Mouse (Mus musculus) kidney, embryonic 15.5 days (tissue): Measurements from ENCODE around the gene Slc27a1. TPM values are rescaled to one million over a fixed set of nuclear protein-coding genes. Genes with fewer than 3 reads are reported as not detected.
A peak's percentile ranks its signal among the peaks of the same experiment; 100 is the strongest.

Experiments
- ATAC-seq: fragments of 200-750 bp; cut with Nextera tagmentation; replicated peaks from 2 replicates; pipeline ENCODE4 v1.8.0; 2017; ENCODE audit warnings: moderate TSS enrichment; ENCODE audit not compliant: low FRiP score
- H3K27ac ChIP-seq: fragments of 300-500 bp; sonication (generic); 2 replicates; pipeline ENCODE4 v1.5.1; 2015; ENCODE audit warnings: mild to moderate bottlenecking, inconsistent platforms
- H3K27me3 ChIP-seq: fragments of 300-500 bp; sonication (generic); 2 replicates; pipeline ENCODE4 v1.6.1; 2015; ENCODE audit warnings: inconsistent platforms
- H3K36me3 ChIP-seq: fragments of 300-500 bp; sonication (generic); 2 replicates; pipeline ENCODE4 v1.6.1; 2015; ENCODE audit warnings: inconsistent platforms
- H3K4me1 ChIP-seq: fragments of 300-500 bp; sonication (generic); 2 replicates; pipeline ENCODE4 v1.6.1; 2015; ENCODE audit warnings: inconsistent platforms
- H3K4me2 ChIP-seq: fragments of 300-500 bp; sonication (generic); 2 replicates; pipeline ENCODE4 v1.6.1; 2015; ENCODE audit warnings: moderate library complexity, mild to moderate bottlenecking, inconsistent platforms
- H3K4me3 ChIP-seq: fragments of 300-500 bp; sonication (generic); replicated peaks from 2 replicates; pipeline ENCODE4 v1.5.1; 2015; ENCODE audit warnings: mild to moderate bottlenecking, inconsistent platforms
- H3K9ac ChIP-seq: fragments of 300-500 bp; sonication (generic); 2 replicates; pipeline ENCODE4 v1.6.1; 2015; ENCODE audit warnings: mild to moderate bottlenecking, inconsistent platforms
- H3K9me3 ChIP-seq: fragments of 300-500 bp; sonication (generic); replicated peaks from 2 replicates; pipeline ENCODE4 v1.6.1; 2016; ENCODE audit warnings: inconsistent platforms
- WGBS: fragments of 180-500 bp; shearing (Covaris S2); methylation state at CpG from one replicate; pipeline ENCODE4 v1.1.7; 2015; ENCODE audit warnings: mixed read lengths; 5-methylcytosine and 5-hydroxymethylcytosine counted together
- polyA plus RNA-seq: library from polyadenylated mRNA; unstranded; fragments of >200 nt; fragmentation: Nextera tagmentation; extraction: Ambion mirVana; gene quantifications from 2 replicates; pipeline ENCODE4 v1.2.1, GENCODE M21; 2015

Gene Slc27a1
- polyA plus RNA-seq, 1 experiment from 2014 or later: 45.3 TPM

GRCm38 (mm10) chr8:71592374-71593170 is 23.9 kb downstream of the Slc27a1 start:
- WGBS: 4% methylated on average over 60 of the region's 60 CpGs
- Histone ChIP-seq H3K9ac (peak overlapping the region; percentile 88), H3K36me3 (peaks cover 9% of the 10 kb centered on the region; the same call in 1 of the 2 replicates), H3K4me2 (peak overlapping the region; percentile 93), H3K4me3 (peak overlapping the region; percentile 76), H3K4me1 (peaks cover 44% of the 10 kb centered on the region), H3K27me3 (no peaks in the 10 kb centered on the region), H3K9me3 (no peaks in the 10 kb centered on the region), H3K27ac (peak overlapping the region; percentile 99)
- peak; percentile 76 for ATAC-seq

GRCm38 (mm10) chr8:71593556-71594323 is 25.1 kb downstream of the Slc27a1 start:
- no peak overlapping the region for H3K4me3 ChIP-seq
- no peak overlapping the region for H3K9ac ChIP-seq
- ATAC-seq: no peak
- no peaks in the 10 kb centered on the region for H3K9me3 ChIP-seq
- WGBS: 89% methylated on average over 8 of the region's 8 CpGs
- H3K4me1 ChIP-seq: peaks cover 44% of the 10 kb centered on the region
- H3K27ac ChIP-seq: no peak overlapping the region
- H3K27me3 ChIP-seq: no peaks in the 10 kb centered on the region
- peaks cover 9% of the 10 kb centered on the region; the same call in 1 of the 2 replicates for H3K36me3 ChIP-seq
- 0 out of 2 replicates have a peak overlapping the region, but pooled peaks have one; percentile 8 for H3K4me2 ChIP-seq

GRCm38 (mm10) chr8:71594324-71594722 is 25.6 kb downstream of the Slc27a1 start:
- no peaks in the 10 kb centered on the region for H3K27me3 ChIP-seq
- no peak overlapping the region for H3K4me2 ChIP-seq
- H3K36me3 ChIP-seq: peaks cover 10% of the 10 kb centered on the region; the same call in 1 of the 2 replicates
- peaks cover 44% of the 10 kb centered on the region for H3K4me1 ChIP-seq
- no peak overlapping the region for H3K4me3 ChIP-seq
- no peaks in the 10 kb centered on the region for H3K9me3 ChIP-seq
- no peak overlapping the region for H3K9ac ChIP-seq
- H3K27ac ChIP-seq: no peak overlapping the region
- ATAC-seq: no peak
- 90% methylated on average over 4 of the region's 4 CpGs for WGBS

DNA sequence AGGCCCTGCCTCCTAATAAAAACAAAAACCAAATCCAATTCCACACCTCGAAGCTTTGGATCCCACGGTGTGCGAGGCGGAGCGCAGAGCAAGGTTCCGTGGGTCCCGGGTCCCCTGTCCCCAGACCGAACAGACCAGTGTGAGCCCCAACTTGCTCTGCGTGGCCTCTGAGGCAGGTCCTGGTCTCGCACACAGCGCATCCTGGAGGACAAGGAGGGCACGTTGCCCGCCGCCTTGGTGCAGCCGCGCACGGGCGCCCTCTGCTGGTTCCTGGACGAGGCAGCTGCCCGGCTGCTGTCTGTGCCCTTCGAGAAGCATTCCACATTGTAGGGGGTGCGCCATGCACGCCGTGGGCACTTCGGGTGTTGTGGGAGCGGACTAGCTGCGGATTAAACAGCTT is 27.2 kb downstream of the Slc27a1 start:
- Histone ChIP-seq H3K4me1 (peaks cover 41% of the 10 kb centered on the region), H3K27ac (0 out of 2 replicates have a peak overlapping the region, but pooled peaks have one; percentile 3), H3K27me3 (peaks cover 6% of the 10 kb centered on the region), H3K4me2 (peak overlapping the region; percentile 38), H3K36me3 (peaks cover 12% of the 10 kb centered on the region; the same call in 1 of the 2 replicates), H3K9me3 (no peaks in the 10 kb centered on the region), H3K4me3 (no peak overlapping the region), H3K9ac (no peak overlapping the region)
- 11% methylated on average over 27 of the region's 27 CpGs for WGBS
- 0 out of 2 replicates have a peak, but pooled peaks have one; percentile 10 for ATAC-seq

DNA sequence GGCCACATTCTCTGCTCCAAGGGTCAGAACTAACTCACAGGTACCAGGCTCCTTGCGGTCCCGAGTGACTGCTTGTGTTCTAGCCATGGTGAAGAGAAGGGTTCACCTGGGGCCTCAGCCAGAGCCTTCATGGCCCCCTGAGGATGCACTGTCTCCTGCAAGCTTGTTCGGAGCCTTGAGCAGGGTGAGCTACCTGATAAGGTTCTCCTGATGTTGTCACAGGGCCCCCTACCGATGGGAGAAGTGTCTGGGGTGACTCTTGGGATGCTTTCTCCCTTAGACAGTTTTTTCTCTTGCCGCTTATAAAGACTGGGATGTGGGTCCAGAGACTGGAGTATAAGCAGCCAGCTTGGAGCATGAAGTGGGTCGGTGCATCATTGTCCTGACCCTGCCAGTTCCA is 27.7 kb downstream of the Slc27a1 start:
- Histone ChIP-seq H3K9ac (no peak overlapping the region), H3K27me3 (peaks cover 8% of the 10 kb centered on the region), H3K9me3 (no peaks in the 10 kb centered on the region), H3K4me2 (peak overlapping the region; percentile 38; the same call in 1 of the 2 replicates), H3K36me3 (peaks cover 12% of the 10 kb centered on the region; the same call in 1 of the 2 replicates), H3K4me3 (no peak overlapping the region), H3K27ac (0 out of 2 replicates have a peak overlapping the region, but pooled peaks have one; percentile 3), H3K4me1 (peaks cover 35% of the 10 kb centered on the region)
- no peak for ATAC-seq
- 63% methylated on average over 6 of the region's 6 CpGs for WGBS

GRCm38 (mm10) chr8:71596798-71597197 is 28.1 kb downstream of the Slc27a1 start:
- ATAC-seq: no peak
- Histone ChIP-seq H3K27ac (no peak overlapping the region), H3K27me3 (peaks cover 12% of the 10 kb centered on the region), H3K36me3 (peaks cover 12% of the 10 kb centered on the region; the same call in 1 of the 2 replicates), H3K9me3 (no peaks in the 10 kb centered on the region), H3K4me1 (peaks cover 33% of the 10 kb centered on the region), H3K9ac (no peak overlapping the region), H3K4me3 (no peak overlapping the region), H3K4me2 (no peak overlapping the region)
- 76% methylated on average over 4 of the region's 4 CpGs for WGBS

DNA sequence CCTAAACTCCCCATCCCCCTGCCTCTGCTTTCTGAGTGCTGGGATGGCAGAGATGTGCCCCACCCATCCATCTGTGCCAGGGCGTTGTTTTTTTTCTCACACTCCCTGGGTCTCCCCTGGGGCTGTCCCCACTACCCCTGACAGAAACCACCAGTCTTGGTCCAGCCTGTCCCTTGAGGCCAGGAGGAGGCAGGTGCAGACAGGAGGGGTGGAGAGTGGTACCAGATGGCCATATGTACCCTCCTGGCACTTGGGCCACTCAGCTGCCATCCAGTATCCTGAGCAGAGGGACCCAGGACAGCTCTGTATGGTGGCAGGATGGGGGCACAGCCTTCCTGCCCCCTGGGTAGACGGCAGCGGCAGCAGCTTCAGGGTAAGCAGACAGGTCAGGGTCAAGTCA is 28.8 kb downstream of the Slc27a1 start, which contains the start of gene Fam129c:
TSS of gene Fam129c (plus strand) at position 198 of the 400 bp plus-strand sequence.
- no peak for ATAC-seq
- no peak within 1 kb of the TSS for H3K4me3 ChIP-seq
- peaks cover 18% of the 10 kb centered on the region for H3K27me3 ChIP-seq
- H3K27ac ChIP-seq: no peak within 1 kb of the TSS
- H3K4me1 ChIP-seq: peaks cover 39% of the 10 kb centered on the region
- peaks cover 12% of the 10 kb centered on the region; the same call in 1 of the 2 replicates for H3K36me3 ChIP-seq
- H3K4me2 ChIP-seq: no peak within 1 kb of the TSS
- no peak within 1 kb of the TSS for H3K9ac ChIP-seq
- 86% methylated on average over 3 of the region's 3 CpGs for WGBS
- no peaks in the 10 kb centered on the region for H3K9me3 ChIP-seq

DNA sequence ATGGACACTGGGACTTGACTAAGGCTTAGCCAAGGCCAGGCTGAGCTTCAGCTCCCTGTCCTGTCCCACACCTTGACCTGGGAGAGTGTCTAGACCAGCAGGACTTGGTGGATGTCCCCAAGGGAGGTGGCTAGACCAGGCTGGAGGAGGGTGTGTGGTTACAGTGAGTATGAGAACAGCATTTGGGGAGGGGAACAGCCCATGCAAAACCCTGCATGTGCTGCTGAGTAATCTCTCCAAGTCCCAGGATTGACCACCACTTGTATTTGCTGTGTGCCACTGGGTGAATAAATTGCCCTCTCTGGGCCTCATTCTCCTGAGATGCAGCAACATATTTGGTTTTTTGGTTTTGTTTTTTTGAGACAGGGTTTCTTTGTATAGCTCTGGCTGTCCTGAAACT is 29.7 kb downstream of the Slc27a1 start:
- H3K4me1 ChIP-seq: peaks cover 38% of the 10 kb centered on the region

GRCm38 (mm10) chr8:71598841-71599240 is 30.2 kb downstream of the Slc27a1 start:
- Histone ChIP-seq H3K9me3 (no peaks in the 10 kb centered on the region), H3K27me3 (peaks cover 32% of the 10 kb centered on the region), H3K27ac (no peak overlapping the region), H3K4me3 (no peak overlapping the region), H3K9ac (no peak overlapping the region), H3K36me3 (peaks cover 12% of the 10 kb centered on the region; the same call in 1 of the 2 replicates), H3K4me2 (no peak overlapping the region), H3K4me1 (peaks cover 38% of the 10 kb centered on the region)
- ATAC-seq: no peak
- WGBS: 93% methylated on average over 5 of the region's 5 CpGs

More for the DNA sequence above, 29.7 kb downstream of the Slc27a1 start:
- Histone ChIP-seq H3K9ac (no peak overlapping the region), H3K9me3 (no peaks in the 10 kb centered on the region), H3K36me3 (peaks cover 12% of the 10 kb centered on the region; the same call in 1 of the 2 replicates), H3K27ac (no peak overlapping the region), H3K4me2 (no peak overlapping the region), H3K27me3 (peaks cover 27% of the 10 kb centered on the region), H3K4me3 (no peak overlapping the region)
- ATAC-seq: no peak

DNA sequence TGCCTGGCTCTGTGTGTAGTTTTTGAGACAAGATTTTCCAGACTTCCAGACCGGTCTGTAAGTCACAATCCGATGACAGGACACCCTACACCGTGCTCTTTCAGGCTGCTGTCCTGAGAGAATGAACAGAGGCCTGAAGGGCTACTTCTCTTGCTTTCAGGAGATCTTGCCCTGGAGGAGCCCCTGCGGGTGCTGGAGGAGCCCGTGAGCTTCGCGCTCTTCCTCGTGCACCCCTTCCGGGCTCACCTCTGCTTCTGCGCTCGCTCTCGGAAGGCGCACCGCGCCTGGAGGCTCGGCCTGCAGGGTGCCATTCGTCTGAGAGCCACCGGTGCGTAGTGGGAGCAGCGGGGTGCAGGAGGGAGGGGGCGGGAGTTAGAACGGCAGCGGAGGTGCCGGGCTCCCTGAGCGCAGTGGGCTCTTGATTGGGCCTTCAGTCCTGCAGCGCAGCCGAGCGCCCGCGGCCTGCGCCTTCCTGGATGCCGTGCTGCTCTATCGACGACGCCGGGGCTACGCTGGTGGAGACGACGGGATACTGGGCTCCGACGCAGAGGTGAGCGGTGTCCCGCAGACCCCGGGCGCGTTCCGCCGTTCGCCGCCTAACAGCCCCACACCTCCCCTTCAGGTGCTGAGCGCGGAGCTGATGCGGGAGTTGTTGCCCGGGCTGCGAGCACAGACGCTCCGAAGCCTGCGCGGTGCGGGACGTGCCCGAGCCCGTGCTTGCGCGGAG is 33.4 kb downstream of the Slc27a1 start:
- peaks cover 34% of the 10 kb centered on the region for H3K27me3 ChIP-seq
- peak; percentile 3 for ATAC-seq
- H3K36me3 ChIP-seq: 0 out of 2 replicates have a peak, but pooled peaks cover 3% of the 10 kb centered on the region
- peak overlapping the region; percentile 37 for H3K4me3 ChIP-seq
- 4% methylated on average over 65 of the region's 65 CpGs for WGBS
- H3K9ac ChIP-seq: peak overlapping the region; percentile 41; the same call in 1 of the 2 replicates
- H3K4me1 ChIP-seq: peaks cover 19% of the 10 kb centered on the region
- H3K4me2 ChIP-seq: peak overlapping the region; percentile 66
- H3K27ac ChIP-seq: no peak overlapping the region
- H3K9me3 ChIP-seq: no peaks in the 10 kb centered on the region

DNA sequence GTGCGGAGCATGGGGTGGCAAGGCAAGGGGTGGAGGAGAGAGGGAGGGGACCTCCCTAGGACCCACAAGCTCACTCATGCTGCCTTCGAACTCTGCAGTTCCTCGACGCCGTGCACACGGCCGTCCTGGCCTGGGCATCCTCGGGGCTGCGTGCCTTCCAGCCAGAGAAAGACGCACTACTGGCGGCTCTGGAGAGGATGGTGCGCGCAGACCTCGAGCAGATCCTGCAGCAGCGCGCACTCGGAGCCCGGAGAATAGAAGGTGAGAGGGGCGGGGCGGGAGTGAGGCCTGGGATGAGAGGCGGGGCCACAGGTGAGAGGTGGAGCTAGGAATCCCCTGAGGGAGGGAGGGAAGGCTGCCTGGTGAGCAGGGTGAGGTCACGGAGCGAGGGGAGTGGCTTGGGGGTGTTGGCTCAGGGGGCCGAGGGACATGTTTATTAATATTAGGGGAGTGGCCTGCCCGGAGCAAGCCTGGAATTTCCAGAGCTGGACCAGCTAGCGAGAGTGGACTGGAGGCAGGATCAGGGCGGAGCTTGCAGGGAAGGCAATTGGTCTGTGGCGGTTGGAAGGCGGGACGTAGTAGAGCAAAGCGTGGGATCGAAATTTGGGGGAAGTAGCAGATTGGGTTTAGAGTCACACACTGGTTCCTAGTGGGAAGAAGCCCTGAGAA is 34.1 kb downstream of the Slc27a1 start:
- peak overlapping the region; percentile 66 for H3K4me2 ChIP-seq

More for the DNA sequence above, 34.1 kb downstream of the Slc27a1 start:
- Histone ChIP-seq H3K27ac (no peak overlapping the region), H3K9me3 (no peaks in the 10 kb centered on the region), H3K36me3 (0 out of 2 replicates have a peak, but pooled peaks cover 3% of the 10 kb centered on the region), H3K9ac (peak overlapping the region; percentile 41; the same call in 1 of the 2 replicates), H3K27me3 (peaks cover 34% of the 10 kb centered on the region), H3K4me3 (peak overlapping the region; percentile 37), H3K4me1 (peaks cover 19% of the 10 kb centered on the region)
- WGBS: 1% methylated on average over 32 of the region's 32 CpGs
- ATAC-seq: peak; percentile 86
